12 mouse cellular contexts compared by ENCODE assay signal in genomic region chr5:38553953-38554352, GRCm38 (mm10). TPM values are rescaled to one million over a fixed set of nuclear protein-coding genes. Genes with fewer than 3 reads are reported as not detected.
DNase-seq lines count a peak whose midpoint lies in the region; ATAC-seq and TF ChIP-seq lines count a peak whose summit lies in the region.
"Had no signal": no experiment of that assay in that cellular context is flagged by ENCODE, and none has a peak within 500 bp of the region (broad histone marks: within the 10 kb centered on the region; RNA-seq: fewer than 3 reads in every experiment).

No protein-coding gene starts in this region.

- H3K4me1 ChIP-seq in forebrain, postnatal 0 days (ENCODE audit: insufficient read depth) = peaks cover 9% of the 10 kb centered on the region; the same call in 1 of the 2 replicates
- no peaks in the 10 kb centered on the region; the same call in 1 of the 2 replicates for H3K4me1 ChIP-seq in forebrain, embryonic 12.5 days

- no peak for TF ChIP-seq POLR2A in myocyte (IDR thresholded peaks at IDR 0.05; ENCODE audit: insufficient read length, low read depth)

- TF ChIP-seq CTCF in forebrain, postnatal 0 days (IDR thresholded peaks at IDR 0.05; ENCODE audit: low read depth) = no peak

- peak; percentile 23; the same call in 1 of the 2 replicates for ATAC-seq in forebrain, postnatal 0 days
- no peak for ATAC-seq in forebrain, embryonic 12.5 days (ENCODE audit: low FRiP score)
- ATAC-seq: intestine, postnatal 0 days had no signal

- H3K4me2 ChIP-seq in forebrain, postnatal 0 days (ENCODE audit: low read depth) = no peak overlapping the region
- no peak overlapping the region for H3K4me2 ChIP-seq in forebrain, embryonic 12.5 days
- H3K4me2 ChIP-seq in myocyte (ENCODE audit: low read depth) = peak overlapping the region; percentile 54
- H3K4me2 ChIP-seq: liver, embryonic 15.5 days had no signal

- H3K27me3 ChIP-seq in forebrain, postnatal 0 days (ENCODE audit: insufficient read depth, low read length) = no peaks in the 10 kb centered on the region
- H3K27me3 ChIP-seq in forebrain, embryonic 12.5 days = no peaks in the 10 kb centered on the region
- H3K27me3 ChIP-seq in myocyte (ENCODE audit: control insufficient read depth, insufficient read depth, insufficient read length) = no peaks in the 10 kb centered on the region
- H3K27me3 ChIP-seq: CH12.LX; liver, embryonic 15.5 days had no signal

- H3K9me3 ChIP-seq in forebrain, postnatal 0 days (ENCODE audit: low read length) = no peaks in the 10 kb centered on the region
- no peaks in the 10 kb centered on the region for H3K9me3 ChIP-seq in forebrain, embryonic 12.5 days
- H3K9me3 ChIP-seq: liver, embryonic 15.5 days had no signal

- H3ac ChIP-seq in myocyte (ENCODE audit: control insufficient read depth, insufficient read length) = no peak overlapping the region

- 39% methylated on average over 3 of the region's 3 CpGs for WGBS in forebrain, postnatal 0 days
- WGBS in forebrain, embryonic 12.5 days = 61% methylated on average over 3 of the region's 3 CpGs

- peaks cover 68% of the 10 kb centered on the region for H3K36me3 ChIP-seq in forebrain, postnatal 0 days (ENCODE audit: insufficient read depth)
- peaks cover 77% of the 10 kb centered on the region for H3K36me3 ChIP-seq in forebrain, embryonic 12.5 days (replicated peaks)
- peaks cover 42% of the 10 kb centered on the region for H3K36me3 ChIP-seq in myocyte (ENCODE audit: control insufficient read depth, insufficient read depth)

- H3K4me3 ChIP-seq in forebrain, postnatal 0 days (ENCODE audit: low read depth, low read length) = no peak overlapping the region
- H3K4me3 ChIP-seq in forebrain, embryonic 12.5 days (replicated peaks) = no peak overlapping the region
- no peak overlapping the region for H3K4me3 ChIP-seq in myocyte
- H3K4me3 ChIP-seq: erythroblast, embryonic 14.5 days; liver, embryonic 15.5 days had no signal

- no peak overlapping the region for H3K9ac ChIP-seq in forebrain, postnatal 0 days
- no peak overlapping the region for H3K9ac ChIP-seq in forebrain, embryonic 12.5 days
- H3K9ac ChIP-seq: liver, embryonic 15.5 days had no signal

- DNase-seq in forebrain, postnatal 0 days = no peak
- peak; percentile 15 for DNase-seq in lung, postnatal 36 days
- no peak for DNase-seq in lung, postnatal 14 days
- peak; percentile 54 for DNase-seq in cerebellum, adult 11 months
- DNase-seq in yolk sac, embryonic 10.5 days (ENCODE audit: low spot score) = no peak
- DNase-seq in layer of hippocampus, postnatal 25 days (ENCODE audit: extremely low spot score in 1 of 2, low spot score in 1 of 2) = no peak

- no peak overlapping the region for H3K27ac ChIP-seq in forebrain, postnatal 0 days (ENCODE audit: low read depth, low read length)
- H3K27ac ChIP-seq in forebrain, embryonic 12.5 days = no peak overlapping the region
- H3K27ac ChIP-seq: liver, embryonic 15.5 days had no signal

- H3K79me2 ChIP-seq in myocyte (ENCODE audit: control insufficient read depth, insufficient read depth) = peaks cover 80% of the 10 kb centered on the region

TF ChIP-seq in myocyte, 11 proteins besides CTCF, POLR2A, EP300 and RAD21:
- TF ChIP-seq REST (IDR thresholded peaks at IDR 0.05; ENCODE audit: insufficient read depth, insufficient read length) = no peak
- TF ChIP-seq E2F4 (IDR thresholded peaks at IDR 0.05; ENCODE audit: insufficient read depth) = no peak
- TF ChIP-seq MAX (IDR thresholded peaks at IDR 0.05; ENCODE audit: low read depth) = no peak
- TF ChIP-seq MYOD1 (IDR thresholded peaks at IDR 0.05; ENCODE audit: control insufficient read depth in 1 of 3, insufficient read length in 2 of 3, low read depth in 2 of 3) = no peak
- TF ChIP-seq SRF (IDR thresholded peaks at IDR 0.05; ENCODE audit: control insufficient read depth, insufficient read length, low read depth) = peak; percentile 69

RNA-seq across cellular contexts. Expression of gene Wdr1, which starts 9.1 kb away (rescaled TPM):
- total RNA-seq in forebrain, postnatal 0 days (2014; rRNA removed) = 230 and 256 TPM in 2 replicates
- 156 and 192 TPM in 2 replicates for polyA plus RNA-seq in forebrain, postnatal 0 days (2015; fragmentation: Nextera tagmentation; extraction: Ambion mirVana)
- 144 and 153 TPM in 2 replicates for polyA plus RNA-seq in forebrain, embryonic 12.5 days (2016; fragmentation: Nextera tagmentation; extraction: Ambion mirVana)
- 130 TPM for polyA plus RNA-seq in myocyte (2012; fragmentation: generic; extraction: Trizol)
- total RNA-seq in layer of hippocampus, postnatal 25 days (2021) = 100 to 1,000 TPM; 217 TPM

RNA-seq across cellular contexts. Expression of gene Slc2a9, which starts 51.0 kb away (rescaled TPM):
- total RNA-seq in forebrain, postnatal 0 days (2014; rRNA removed) = 2.2 and 5.0 TPM in 2 replicates
- polyA plus RNA-seq in forebrain, postnatal 0 days (2015; fragmentation: Nextera tagmentation; extraction: Ambion mirVana) = 0.36 and 0.81 TPM in 2 replicates
- 0.14 and 0.29 TPM in 2 replicates for polyA plus RNA-seq in forebrain, embryonic 12.5 days (2016; fragmentation: Nextera tagmentation; extraction: Ambion mirVana)
- 1.1 TPM for polyA plus RNA-seq in myocyte (2012; fragmentation: generic; extraction: Trizol)
- 1 to 10 TPM; 1.8 to 1.9 TPM for total RNA-seq in layer of hippocampus, postnatal 25 days (2021)

Comparison
In these comparisons a context has a peak if more than half of its experiments do, and no peak if none do; other contexts are left out.
1. DNase-seq: peak in lung, postnatal 36 days (single experiment) and cerebellum, adult 11 months (single experiment); none in forebrain, postnatal 0 days (single experiment), lung, postnatal 14 days (single experiment), yolk sac, embryonic 10.5 days (single experiment) and layer of hippocampus, postnatal 25 days (0 of 2).